Mouse (Mus musculus) Patski (cell line): Measurements from ENCODE around the gene Qsox1. TPM values are rescaled to one million over a fixed set of nuclear protein-coding genes. Genes with fewer than 3 reads are reported as not detected.

Source experiments
- ATAC-seq: fragments of 100-300 bp; one replicate; pipeline ENCODE4 v1.8.0; 2021
- CTCF ChIA-PET: fragments of 350-600 bp; sonication (Branson Sonifier 250); formaldehyde crosslinking; loops from one replicate; lab custom pipeline; 2022; ENCODE audit warnings: inconsistent platforms; lab: Charles Lee
- POLR2A ChIA-PET: fragments of 350-600 bp; sonication (Branson Sonifier 250); formaldehyde crosslinking; loops from one replicate; lab custom pipeline; 2022; ENCODE audit warnings: antibody characterized with exemption, inconsistent platforms; lab: Charles Lee
- DNase-seq: peaks from one replicate; pipeline ENCODE4 v3.0.0-alpha.2; 2011; ENCODE audit warnings: low read depth, low spot score
- H3K27me3 ChIP-seq: fragments of 371-371 bp; one replicate; pipeline ENCODE4 v1.5.1; 2021
- CTCF ChIP-seq: fragments of 100-300 bp; IDR thresholded peaks from one replicate; pipeline ENCODE4 v1.5.1; 2021
- in situ Hi-C: fragments of 300-500 bp; cut with MboI; formaldehyde crosslinking; loops from 3 replicates; pipeline ENCODE4 v1.11.1; 2018; ENCODE audit warnings: low pct_unique_long_range_greater_than_20kb, mixed read lengths
- polyA plus RNA-seq: library from polyadenylated mRNA; unstranded; gene quantifications from one replicate; pipeline ENCODE4 v1.2.3, GENCODE M21; 2021

Qsox1 gene
- polyA plus RNA-seq, 1 experiment from 2014 or later = 50.3 TPM

DNA sequence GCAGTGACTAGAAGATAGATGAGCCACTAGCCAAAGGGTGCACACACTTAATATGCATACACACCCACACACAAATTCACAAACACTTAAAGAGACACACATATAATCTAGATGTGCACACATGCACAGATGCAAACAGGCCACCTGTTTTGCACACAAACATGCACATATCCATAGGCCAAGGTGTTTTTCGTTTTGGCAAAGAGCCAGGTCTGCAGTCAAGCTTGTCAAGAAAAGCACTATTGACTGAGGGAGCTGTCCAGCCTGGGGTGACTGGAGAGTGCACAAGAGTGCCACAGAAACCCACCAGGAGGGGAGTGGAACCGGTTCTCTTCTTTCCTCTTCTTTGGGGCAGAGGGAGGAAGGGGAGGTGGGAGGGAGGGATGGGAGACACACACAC, 81.5 kb downstream of the Qsox1 start:
- DNase-seq (no peak), ATAC-seq (no peak)
- POLR2A ChIA-PET = no interaction called here
- TF ChIP-seq CTCF = no peak
- in situ Hi-C loops = no loop called here
- CTCF ChIA-PET = no interaction called here
- peaks cover 67% of the 10 kb centered on the region for H3K27me3 ChIP-seq

DNA sequence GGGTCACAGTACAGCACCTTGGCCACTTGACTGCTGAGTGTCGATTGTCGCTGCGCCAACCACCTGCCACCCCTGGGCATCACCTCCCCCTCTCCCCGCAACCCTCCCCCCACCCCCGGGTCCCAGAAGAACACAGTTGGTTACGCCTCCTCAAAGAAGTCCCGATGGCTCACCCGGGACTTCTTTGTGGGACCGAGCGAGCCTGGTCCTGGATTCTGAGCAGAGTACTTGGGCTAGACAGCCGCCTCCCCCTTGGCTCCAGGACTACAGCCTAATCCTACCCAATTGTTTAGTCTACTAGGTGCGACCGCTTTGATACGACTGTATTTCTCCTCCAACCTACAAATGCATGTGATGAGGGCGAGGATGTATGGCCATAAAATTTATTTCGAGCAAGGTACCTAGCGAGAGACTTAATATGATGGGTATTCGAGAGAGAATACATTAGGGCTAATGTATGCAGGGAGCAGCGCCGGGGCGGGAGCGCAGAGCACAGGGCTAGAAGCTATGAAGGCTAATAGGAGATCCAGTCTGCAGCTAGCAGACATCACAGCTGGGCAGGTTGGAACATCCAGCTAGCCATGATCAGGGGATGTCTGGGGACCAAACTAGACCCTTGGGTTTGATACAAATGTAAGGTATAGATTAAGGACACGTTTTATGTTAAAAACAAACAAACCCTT, 83.4 kb downstream of the Qsox1 start:
- DNase-seq = no peak
- ChIA-PET POLR2A (no interaction called here), CTCF (no interaction called here)
- in situ Hi-C loops = no loop called here
- ATAC-seq = no peak
- H3K27me3 ChIP-seq = peaks cover 57% of the 10 kb centered on the region
- no peak for TF ChIP-seq CTCF

DNA sequence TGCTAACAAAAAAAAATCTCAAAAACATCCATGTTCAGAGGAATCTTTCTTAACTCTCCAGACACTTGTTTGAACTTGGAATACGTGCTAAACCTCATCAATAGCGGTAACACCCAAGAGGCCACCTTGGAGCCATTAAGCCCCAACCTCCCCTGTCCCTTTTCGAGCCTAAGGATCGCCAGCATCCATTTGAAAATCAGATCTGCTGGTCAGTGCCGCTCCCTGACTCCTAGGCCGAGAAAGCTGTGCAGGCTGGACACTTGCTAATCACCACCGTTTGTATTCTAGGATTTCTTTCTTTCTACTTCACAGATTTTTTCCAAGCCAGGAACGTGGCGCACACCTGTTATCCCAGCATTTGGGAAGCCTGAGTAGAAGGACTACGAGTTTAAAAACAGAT, 84.9 kb downstream of the Qsox1 start:
- no peak for TF ChIP-seq CTCF

More for the DNA sequence above, 84.9 kb downstream of the Qsox1 start:
- ATAC-seq = no peak
- H3K27me3 ChIP-seq = peaks cover 43% of the 10 kb centered on the region
- in situ Hi-C loops = no loop called here
- ChIA-PET POLR2A (no interaction called here), CTCF (no interaction called here)
- no peak for DNase-seq

Other genes with a start within 250 kb of the Qsox1 start
- gene Lhx4, start 61.2 kb downstream of the Qsox1 start, polyA plus RNA-seq = not detected
- gene Cep350, start 160.4 kb upstream of the Qsox1 start, polyA plus RNA-seq = 13.3 TPM
- gene Tor1aip2, start 222.5 kb upstream of the Qsox1 start, polyA plus RNA-seq = 111 TPM
- 75.4 TPM for gene Tor1aip1, start 223.6 kb upstream of the Qsox1 start, polyA plus RNA-seq